Mouse (Mus musculus): Measurements from ENCODE around the gene Nmrk2.
A peak's percentile ranks its signal among the peaks of the same experiment; 100 is the strongest.

- no peak for TF ChIP-seq POLR2A (IDR thresholded peaks at IDR 0.05; ENCODE audit: borderline replicate concordance, extremely low read depth, insufficient read depth, insufficient read length, poor library complexity, severe bottlenecking)
- peak; percentile 37 for TF ChIP-seq CTCF (IDR thresholded peaks at IDR 0.05; ENCODE audit: borderline replicate concordance, extremely low read depth, insufficient read depth, insufficient read length)
These were observed 8.3 kb upstream of the Nmrk2 start for GRCm38 (mm10) chr10:81210154-81210553.
